Mouse (Mus musculus) brown adipose tissue, adult 24 weeks (tissue): ENCODE measurements around the gene Pgbd5. TPM values are rescaled to one million over a fixed set of nuclear protein-coding genes. Genes with fewer than 3 reads are reported as not detected.

Experiments used
- H3K27ac ChIP-seq: fragments of 200-500 bp; replicated peaks from 2 replicates; pipeline ENCODE4 v1.5.1; 2012; ENCODE audit warnings: low read depth, mild to moderate bottlenecking, low read length
- H3K4me1 ChIP-seq: fragments of 200-500 bp; 2 replicates; pipeline ENCODE4 v1.6.1; 2012; ENCODE audit warnings: low read length, mixed read lengths; ENCODE audit not compliant: control insufficient read depth, insufficient read depth, insufficient read length
- H3K4me3 ChIP-seq: fragments of 200-500 bp; 2 replicates; pipeline ENCODE4 v1.5.1; 2012; ENCODE audit warnings: low read depth, mild to moderate bottlenecking, low read length, moderate library complexity; ENCODE audit not compliant: insufficient read depth
- polyA plus RNA-seq: library from polyadenylated mRNA; stranded (reverse); fragments of >200 nt; gene quantifications from 2 replicates; pipeline ENCODE4 v1.2.4, GENCODE M21; 2012; ENCODE audit not compliant: missing spikeins, insufficient read depth, insufficient read length

Gene Pgbd5
- polyA plus RNA-seq, 1 experiment, result not detected

- H3K4me3 ChIP-seq, result no peak overlapping the region
Measured at GRCm38 (mm10) chr8:124389495-124389894, 50.0 kb downstream of the Pgbd5 start.

DNA sequence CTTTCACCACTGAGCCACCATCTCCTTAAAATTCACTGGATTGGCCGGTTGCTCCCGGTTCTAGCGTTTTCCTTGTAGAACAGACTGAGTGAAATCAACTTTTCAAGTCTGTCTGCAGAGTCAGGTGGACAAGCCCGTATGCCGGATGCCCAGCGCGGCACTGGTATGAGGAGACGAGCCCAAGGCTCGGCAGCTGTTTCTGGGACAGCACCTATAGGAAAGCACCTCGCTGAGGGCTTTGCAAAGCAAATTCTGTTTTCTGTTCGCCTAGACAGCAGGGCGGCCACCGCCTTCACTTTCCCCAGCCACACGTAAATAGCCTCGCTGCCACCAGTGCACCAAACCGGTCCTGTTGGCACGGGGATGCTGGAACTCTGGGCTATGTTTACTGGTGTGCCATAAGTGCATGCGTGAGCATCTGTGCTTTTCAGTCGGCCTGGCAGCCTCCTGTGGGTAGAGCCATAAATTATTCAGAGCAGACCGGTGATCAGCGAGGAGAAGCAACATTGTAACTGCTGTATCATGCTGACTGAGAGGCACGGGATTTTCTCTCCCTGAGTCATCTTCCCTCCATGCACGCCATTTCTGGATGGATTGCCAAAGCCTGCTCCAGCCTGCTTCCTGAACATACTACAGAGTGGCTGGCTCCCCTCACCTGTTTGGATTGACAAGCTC lies 53.1 kb downstream of the Pgbd5 start:
- Histone ChIP-seq H3K27ac (no peak overlapping the region), H3K4me3 (no peak overlapping the region), H3K4me1 (no peaks in the 10 kb centered on the region)

More at GRCm38 (mm10) chr8:124389495-124389894, 50.0 kb downstream of the Pgbd5 start:
- Histone ChIP-seq H3K27ac (no peak overlapping the region), H3K4me1 (no peaks in the 10 kb centered on the region)

DNA sequence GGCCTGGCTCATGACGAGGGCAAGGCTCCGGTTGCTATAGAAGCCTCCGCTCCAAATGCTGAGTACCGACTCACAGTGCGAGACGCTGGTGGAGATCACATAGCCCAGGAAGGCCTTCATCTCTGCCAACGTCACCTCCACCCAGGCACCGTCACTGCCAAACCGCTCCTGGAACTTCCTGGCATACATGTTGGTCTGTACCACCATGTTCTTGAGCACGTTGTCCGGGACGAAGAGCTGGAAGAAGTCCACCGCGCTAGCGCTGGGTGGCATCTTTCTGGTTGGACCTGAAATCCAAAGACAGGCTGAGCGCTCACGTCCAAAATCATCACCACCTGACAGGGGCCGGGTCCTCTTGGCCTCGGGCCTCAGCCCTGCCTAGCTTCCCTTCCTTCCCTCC lies 55.1 kb downstream of the Pgbd5 start:
- no peak overlapping the region for H3K4me3 ChIP-seq
- no peaks in the 10 kb centered on the region for H3K4me1 ChIP-seq
- H3K27ac ChIP-seq, result no peak overlapping the region

DNA sequence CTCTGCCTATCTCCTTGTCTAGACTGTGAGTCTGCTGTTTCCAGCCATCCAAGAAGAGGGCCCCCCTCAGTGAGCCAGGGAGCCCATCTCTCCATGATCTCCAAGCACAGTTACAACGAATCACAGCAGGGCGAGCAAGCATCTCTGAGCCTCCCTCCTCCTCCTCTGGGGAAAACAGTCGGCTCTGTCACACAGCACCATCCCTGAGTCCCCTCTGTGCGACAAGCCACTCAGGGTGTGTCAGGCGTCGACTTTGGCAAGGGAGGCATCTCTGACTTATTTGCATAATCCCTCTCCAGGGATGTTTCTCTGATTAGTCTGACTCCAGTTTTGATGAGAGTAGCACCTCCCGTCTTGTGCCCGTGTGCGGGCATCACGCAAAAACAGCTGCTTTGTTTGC lies 57.2 kb downstream of the Pgbd5 start:
- H3K27ac ChIP-seq, result no peak overlapping the region
- H3K4me3 ChIP-seq, result no peak overlapping the region
- no peaks in the 10 kb centered on the region for H3K4me1 ChIP-seq

GRCm38 (mm10) chr8:124379289-124379688 lies 60.2 kb downstream of the Pgbd5 start:
- no peaks in the 10 kb centered on the region for H3K4me1 ChIP-seq
- H3K4me3 ChIP-seq, result no peak overlapping the region
- H3K27ac ChIP-seq, result no peak overlapping the region

- H3K4me1 ChIP-seq, result no peaks in the 10 kb centered on the region
- H3K4me3 ChIP-seq, result no peak overlapping the region
- no peak overlapping the region for H3K27ac ChIP-seq
Measured at GRCm38 (mm10) chr8:124376406-124376805, 63.1 kb downstream of the Pgbd5 start.

DNA sequence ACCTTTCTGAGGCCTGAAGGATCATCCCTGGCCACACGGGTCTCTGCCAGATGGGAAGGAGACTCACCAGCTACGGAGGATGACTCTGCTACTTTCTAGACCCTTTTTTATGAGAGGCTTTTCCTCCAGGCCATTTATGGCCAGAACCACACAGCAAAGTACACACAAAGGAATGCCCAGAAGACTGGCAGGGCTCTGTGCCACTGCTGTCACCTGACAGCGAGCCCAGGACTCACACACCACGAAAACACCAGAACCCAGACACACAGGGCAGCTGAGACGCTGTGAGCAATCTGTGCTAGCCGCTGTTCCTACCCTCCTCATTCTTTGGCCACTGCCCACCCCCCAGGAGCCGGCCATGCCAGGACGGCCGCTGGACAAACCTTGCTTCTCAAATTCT lies 63.7 kb downstream of the Pgbd5 start:
- Histone ChIP-seq H3K27ac (no peak overlapping the region), H3K4me3 (no peak overlapping the region), H3K4me1 (no peaks in the 10 kb centered on the region)

- no peak overlapping the region for H3K27ac ChIP-seq
- H3K4me3 ChIP-seq, result no peak overlapping the region
- no peaks in the 10 kb centered on the region for H3K4me1 ChIP-seq
Measured at GRCm38 (mm10) chr8:124375168-124375567, 64.3 kb downstream of the Pgbd5 start.

GRCm38 (mm10) chr8:124373753-124374152 lies 65.7 kb downstream of the Pgbd5 start:
- no peak overlapping the region for H3K4me3 ChIP-seq
- no peak overlapping the region for H3K27ac ChIP-seq
- H3K4me1 ChIP-seq, result no peaks in the 10 kb centered on the region

- no peak overlapping the region for H3K4me3 ChIP-seq
- H3K27ac ChIP-seq, result no peak overlapping the region
- H3K4me1 ChIP-seq, result no peaks in the 10 kb centered on the region
Measured at GRCm38 (mm10) chr8:124371410-124372123, 67.9 kb downstream of the Pgbd5 start.

DNA sequence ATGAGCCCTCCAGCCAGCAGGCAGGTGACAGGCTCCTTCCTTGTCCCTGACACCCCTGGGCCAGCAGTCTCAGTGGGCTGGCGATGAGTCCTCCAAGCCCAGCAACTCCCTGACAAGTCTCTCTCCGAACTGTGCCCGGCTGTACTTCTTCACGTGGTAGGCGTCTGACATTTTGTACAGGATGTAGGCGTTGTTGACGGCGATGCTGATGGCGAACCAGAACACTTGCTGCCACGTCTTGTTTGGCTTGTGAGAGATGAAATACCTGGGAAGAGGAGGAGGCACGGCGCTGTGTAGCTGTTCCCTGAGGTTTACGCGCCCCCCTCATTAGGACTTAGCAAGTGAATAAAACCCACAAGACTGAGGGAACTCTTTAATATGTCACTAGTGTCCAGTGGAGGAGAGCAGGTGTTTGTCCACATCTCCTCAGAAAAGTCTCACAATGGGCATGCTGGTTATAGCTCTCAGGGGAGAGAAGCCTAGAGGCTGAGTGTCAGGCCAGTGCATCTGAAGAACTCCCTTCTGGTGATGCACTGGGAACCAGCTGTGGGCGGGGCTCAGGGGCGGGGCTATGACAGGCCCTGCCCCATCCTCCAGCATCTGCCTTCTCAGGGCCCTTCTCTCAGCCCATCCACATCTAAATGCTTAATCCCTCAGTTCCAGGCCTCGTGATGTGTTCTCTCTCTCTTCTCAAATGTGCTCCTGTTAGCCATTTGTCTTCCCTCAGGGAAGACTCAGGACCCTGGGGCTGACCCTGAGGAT lies 68.9 kb downstream of the Pgbd5 start:
- Histone ChIP-seq H3K4me3 (no peak overlapping the region), H3K27ac (no peak overlapping the region), H3K4me1 (no peaks in the 10 kb centered on the region)

GRCm38 (mm10) chr8:124368213-124368612 lies 71.2 kb downstream of the Pgbd5 start:
- Histone ChIP-seq H3K27ac (no peak overlapping the region), H3K4me1 (no peaks in the 10 kb centered on the region), H3K4me3 (no peak overlapping the region)

DNA sequence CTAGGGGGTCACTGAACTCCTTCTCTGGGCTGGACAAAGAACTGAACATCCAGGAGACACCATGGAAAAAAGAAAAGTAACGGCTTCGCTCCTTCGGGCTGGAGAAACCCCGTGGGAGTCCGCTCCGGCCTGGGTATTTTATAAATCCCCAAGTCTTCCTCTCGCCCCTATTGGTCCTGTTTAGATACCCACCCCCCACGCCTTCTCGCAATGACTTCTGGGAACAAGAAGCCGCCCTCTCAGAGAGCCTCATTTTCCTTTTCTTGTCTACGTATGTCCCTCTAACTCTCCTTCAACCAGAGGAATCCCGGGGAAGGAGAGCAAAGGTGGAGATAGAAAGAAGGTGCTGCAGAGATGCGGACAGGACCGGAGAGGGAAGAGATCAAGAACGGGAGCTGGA lies 76.1 kb downstream of the Pgbd5 start:
- H3K4me3 ChIP-seq, result no peak overlapping the region

GRCm38 (mm10) chr8:124362589-124362988 lies 76.9 kb downstream of the Pgbd5 start:
- H3K4me3 ChIP-seq, result no peak overlapping the region
- no peaks in the 10 kb centered on the region for H3K4me1 ChIP-seq
- H3K27ac ChIP-seq, result no peak overlapping the region

More for the DNA sequence above, 76.1 kb downstream of the Pgbd5 start:
- no peaks in the 10 kb centered on the region for H3K4me1 ChIP-seq
- no peak overlapping the region for H3K27ac ChIP-seq

GRCm38 (mm10) chr8:124361773-124362427 lies 77.6 kb downstream of the Pgbd5 start:
- no peak overlapping the region for H3K27ac ChIP-seq
- H3K4me3 ChIP-seq, result no peak overlapping the region
- H3K4me1 ChIP-seq, result no peaks in the 10 kb centered on the region
